Mouse (Mus musculus): ENCODE data around the gene Nbr1. TPM values are rescaled to one million over a fixed set of nuclear protein-coding genes. Genes with fewer than 3 reads are reported as not detected.
"Not testable (repeated sequence)": the region's sequence is repeated elsewhere in the genome, so short reads cannot be mapped to it uniquely, and the experiment has no call there.

Gene Nbr1
- polyA plus RNA-seq, 1 experiment from 2014 or later, result 73.1 TPM

DNA sequence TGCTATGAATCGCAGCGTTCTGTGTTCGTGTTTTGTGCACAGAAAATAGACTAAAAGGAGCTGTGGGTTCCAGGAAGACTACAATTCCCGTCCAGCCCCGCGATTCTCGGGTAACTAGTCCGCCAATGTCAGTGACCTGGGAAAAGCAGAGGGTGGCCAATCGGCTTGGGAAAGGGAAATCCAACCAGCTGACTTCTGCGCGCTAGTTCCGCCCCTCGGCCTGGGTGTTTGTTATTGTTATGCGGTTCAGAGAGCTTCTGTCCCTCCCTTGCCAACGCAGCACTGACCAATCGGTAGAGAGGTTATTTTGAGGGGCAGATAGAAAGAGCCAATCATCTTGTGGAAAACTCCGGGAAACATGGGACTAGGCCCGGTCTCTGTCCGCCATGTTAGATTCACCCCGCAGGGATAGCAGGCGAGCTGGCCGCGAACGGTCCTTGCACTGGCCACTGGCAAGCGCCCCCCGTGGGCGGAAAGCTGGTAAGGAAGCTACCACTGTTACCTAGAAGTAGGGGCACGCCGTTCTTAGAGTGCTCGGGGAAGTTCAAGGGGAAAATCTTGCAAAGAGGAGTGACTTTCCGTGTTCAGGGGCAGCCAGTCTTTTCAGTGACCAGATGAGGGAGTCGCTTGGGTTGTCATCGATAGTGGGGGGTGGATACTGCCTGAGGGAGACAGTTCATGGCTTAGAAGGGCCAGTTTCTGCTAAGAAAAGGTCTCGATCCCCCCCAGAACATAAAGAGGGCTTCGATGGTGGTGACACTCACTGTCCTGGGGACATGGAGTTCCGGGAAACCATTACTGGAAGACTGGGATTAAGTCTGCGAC lies 739 bp downstream of the Nbr1 start:
- under 1% methylated on average over 37 of the region's 37 CpGs for WGBS
- no peaks in the 10 kb centered on the region for H3K9me3 ChIP-seq
- peaks cover 24% of the 10 kb centered on the region; the same call in 1 of the 2 replicates for H3K36me3 ChIP-seq
- peak overlapping the region; percentile 94 for H3K27ac ChIP-seq
- ATAC-seq (ENCODE audit: borderline replicate concordance, extremely low read depth, low FRiP score, low TSS enrichment), result peak; percentile 98
- H3K27me3 ChIP-seq, result no peaks in the 10 kb centered on the region
- H3K4me3 ChIP-seq, result peak overlapping the region; percentile 84
- H3K4me1 ChIP-seq, result peaks cover 25% of the 10 kb centered on the region
- H3K4me2 ChIP-seq, result peak overlapping the region; percentile 63
- H3K9ac ChIP-seq, result peak overlapping the region; percentile 79

GRCm38 (mm10) chr11:101553354-101553930 lies 1.5 kb downstream of the Nbr1 start:
- Histone ChIP-seq H3K27ac (peak overlapping the region; percentile 94), H3K9ac (peak overlapping the region; percentile 79), H3K27me3 (no peaks in the 10 kb centered on the region), H3K4me2 (peak overlapping the region; percentile 63), H3K36me3 (peaks cover 23% of the 10 kb centered on the region; the same call in 1 of the 2 replicates), H3K9me3 (no peaks in the 10 kb centered on the region), H3K4me3 (peak overlapping the region; percentile 84), H3K4me1 (peaks cover 25% of the 10 kb centered on the region)
- no peak for ATAC-seq (ENCODE audit: borderline replicate concordance, extremely low read depth, low FRiP score, low TSS enrichment)
- 13% methylated on average over 8 of the region's 8 CpGs for whole genome bisulfite sequencing

DNA sequence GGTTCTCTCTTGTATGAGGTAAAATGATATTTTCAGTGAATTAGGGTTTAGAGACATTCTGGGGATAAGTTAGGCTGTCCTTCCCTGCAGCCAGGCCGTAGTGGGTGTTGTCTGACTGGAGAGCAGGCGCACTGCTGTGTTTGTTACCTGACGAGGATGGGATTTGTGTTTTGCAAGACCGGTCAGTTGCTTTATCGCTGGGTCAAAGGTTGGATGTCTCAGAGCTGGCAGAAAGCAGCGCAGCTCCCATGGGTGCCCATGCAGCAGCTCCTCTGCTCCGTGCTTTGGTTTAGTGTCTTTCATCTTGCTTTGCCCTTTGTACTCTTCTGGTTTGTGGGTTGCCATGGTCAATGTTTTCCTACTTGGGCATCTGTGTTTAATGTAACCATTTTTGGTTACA lies 4.6 kb downstream of the Nbr1 start:
- Histone ChIP-seq H3K4me1 (peaks cover 11% of the 10 kb centered on the region), H3K4me2 (no peak overlapping the region), H3K27me3 (no peaks in the 10 kb centered on the region), H3K9ac (no peak overlapping the region), H3K9me3 (no peaks in the 10 kb centered on the region), H3K36me3 (peaks cover 52% of the 10 kb centered on the region), H3K4me3 (no peak overlapping the region), H3K27ac (no peak overlapping the region)
- WGBS, result 88% methylated on average over 7 of the region's 7 CpGs
- no peak for ATAC-seq (ENCODE audit: borderline replicate concordance, extremely low read depth, low FRiP score, low TSS enrichment)

GRCm38 (mm10) chr11:101556954-101557353 lies 5.0 kb downstream of the Nbr1 start:
- peaks cover 11% of the 10 kb centered on the region for H3K4me1 ChIP-seq
- peaks cover 54% of the 10 kb centered on the region for H3K36me3 ChIP-seq
- 61% methylated on average over 2 of the region's 2 CpGs for WGBS
- H3K27ac ChIP-seq, result no peak overlapping the region
- no peak overlapping the region for H3K9ac ChIP-seq
- no peaks in the 10 kb centered on the region for H3K27me3 ChIP-seq
- no peak overlapping the region for H3K4me2 ChIP-seq
- ATAC-seq (ENCODE audit: borderline replicate concordance, extremely low read depth, low FRiP score, low TSS enrichment), result no peak
- H3K9me3 ChIP-seq, result no peaks in the 10 kb centered on the region
- H3K4me3 ChIP-seq, result no peak overlapping the region

- Histone ChIP-seq H3K9ac (no peak overlapping the region), H3K4me1 (no peaks in the 10 kb centered on the region), H3K4me2 (no peak overlapping the region), H3K27me3 (no peaks in the 10 kb centered on the region), H3K27ac (no peak overlapping the region), H3K36me3 (peaks cover 69% of the 10 kb centered on the region), H3K9me3 (no peaks in the 10 kb centered on the region), H3K4me3 (no peak overlapping the region)
- 40% methylated on average over 5 of the region's 5 CpGs for WGBS
- no peak for ATAC-seq (ENCODE audit: borderline replicate concordance, extremely low read depth, low FRiP score, low TSS enrichment)
Measured at GRCm38 (mm10) chr11:101562391-101562790, 10.4 kb downstream of the Nbr1 start.

GRCm38 (mm10) chr11:101568421-101568820 lies 16.5 kb downstream of the Nbr1 start:
- H3K4me1 ChIP-seq, result no peaks in the 10 kb centered on the region
- no peak overlapping the region for H3K9ac ChIP-seq
- H3K4me3 ChIP-seq, result no peak overlapping the region
- H3K27ac ChIP-seq, result no peak overlapping the region
- H3K9me3 ChIP-seq, result no peaks in the 10 kb centered on the region
- 77% methylated on average over 3 of the region's 3 CpGs for WGBS
- no peak for ATAC-seq (ENCODE audit: borderline replicate concordance, extremely low read depth, low FRiP score, low TSS enrichment)
- no peak overlapping the region for H3K4me2 ChIP-seq
- peaks cover 86% of the 10 kb centered on the region for H3K36me3 ChIP-seq
- H3K27me3 ChIP-seq, result no peaks in the 10 kb centered on the region

GRCm38 (mm10) chr11:101576116-101576515 lies 24.2 kb downstream of the Nbr1 start:
- Histone ChIP-seq H3K36me3 (peaks cover 89% of the 10 kb centered on the region), H3K4me2 (no peak overlapping the region), H3K27ac (no peak overlapping the region), H3K27me3 (no peaks in the 10 kb centered on the region), H3K9ac (no peak overlapping the region), H3K9me3 (no peaks in the 10 kb centered on the region), H3K4me1 (no peaks in the 10 kb centered on the region), H3K4me3 (no peak overlapping the region)
- no peak for ATAC-seq (ENCODE audit: borderline replicate concordance, extremely low read depth, low FRiP score, low TSS enrichment)
- WGBS, result 72% methylated on average over 6 of the region's 6 CpGs

DNA sequence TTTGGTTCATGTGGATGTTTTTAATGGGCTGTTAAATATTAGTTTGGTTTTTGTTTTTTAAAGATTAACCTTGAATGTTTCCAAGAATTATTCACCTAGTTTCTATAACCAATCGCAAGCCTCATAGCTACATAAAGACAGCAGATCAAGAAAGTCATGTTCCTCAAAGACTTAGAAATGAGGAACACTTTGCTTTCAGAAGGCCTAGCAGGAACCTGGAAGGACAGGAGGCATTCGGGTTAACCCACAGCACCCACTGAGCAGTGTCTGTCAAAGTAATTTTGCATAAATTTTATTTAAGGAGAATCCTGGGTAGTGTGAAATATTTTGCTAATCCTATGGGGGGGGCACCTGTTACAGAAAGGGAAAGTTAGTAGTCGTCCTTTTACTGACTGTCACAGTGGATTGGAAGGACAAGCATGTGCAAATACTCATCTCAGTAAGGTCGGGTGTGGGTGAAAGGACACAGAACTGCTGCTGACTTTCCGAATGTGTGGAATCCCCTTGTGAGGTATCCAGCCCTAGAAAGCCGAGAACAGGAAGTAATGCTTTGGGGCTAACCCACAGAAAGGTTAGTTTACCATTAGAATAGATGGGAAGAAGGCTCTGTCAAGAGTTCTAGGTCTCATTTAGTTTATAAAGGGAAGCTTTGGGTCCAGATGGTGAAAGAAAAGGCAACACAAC lies 29.3 kb downstream of the Nbr1 start:
- no peak for ATAC-seq (ENCODE audit: borderline replicate concordance, extremely low read depth, low FRiP score, low TSS enrichment)
- WGBS, result 61% methylated on average over 6 of the region's 6 CpGs
- peaks cover 39% of the 10 kb centered on the region for H3K36me3 ChIP-seq

DNA sequence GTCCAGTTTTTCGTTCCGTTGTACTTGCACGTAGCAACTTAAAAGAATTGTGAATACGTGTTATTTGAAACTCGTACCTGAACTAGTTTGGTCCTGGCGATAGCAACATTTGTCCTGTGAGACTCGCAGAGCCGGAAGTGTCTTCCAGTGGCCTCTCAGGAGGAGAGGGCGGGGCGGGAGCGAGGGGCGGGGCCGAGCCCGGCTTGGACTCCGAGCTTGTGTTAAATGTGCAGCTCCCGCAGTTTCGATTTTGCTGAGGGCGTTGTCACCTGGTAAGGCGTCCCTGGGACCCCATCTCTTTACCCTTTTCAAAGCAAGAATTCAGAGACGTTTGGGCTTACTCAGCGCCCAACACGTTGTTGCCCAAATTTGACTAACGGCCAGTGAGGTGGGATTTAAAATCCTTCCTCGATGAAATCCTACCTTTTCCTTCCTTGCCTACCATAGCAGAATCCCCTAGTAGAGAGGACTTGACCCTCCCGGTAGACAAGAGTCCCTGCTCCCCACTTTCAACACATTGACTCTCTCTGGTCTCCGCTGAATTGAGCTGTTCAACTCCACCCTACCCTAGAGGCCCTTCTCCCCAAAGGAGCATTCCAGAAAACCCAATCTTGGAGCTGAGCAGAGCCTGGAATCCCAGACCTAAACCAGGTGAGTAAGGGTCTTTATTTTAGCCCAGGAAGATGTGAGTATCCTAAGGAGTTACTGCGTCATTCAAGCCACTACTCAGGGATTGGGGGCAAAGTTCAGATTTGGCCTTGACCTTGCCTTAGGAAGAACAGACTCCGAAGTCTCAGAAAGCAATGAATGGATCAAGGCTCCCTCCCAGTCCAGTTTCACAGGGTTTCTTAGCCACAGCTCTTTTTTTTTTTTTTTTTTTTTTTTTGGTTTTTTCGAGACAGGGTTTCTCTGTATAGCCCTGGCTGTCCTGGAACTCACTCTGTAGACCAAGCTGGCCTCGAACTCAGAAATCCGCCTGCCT lies 30.4 kb downstream of the Nbr1 start, which contains the start of gene Tmem106a:
TSS of gene Tmem106a (plus strand) at position 189 of the 982 bp plus-strand sequence.
- Histone ChIP-seq H3K36me3 (peaks cover 28% of the 10 kb centered on the region), H3K9me3 (no peaks in the 10 kb centered on the region), H3K9ac (peak within 1 kb of the TSS; percentile 55), H3K4me3 (peak within 1 kb of the TSS; percentile 53), H3K4me2 (peak within 1 kb of the TSS; percentile 64), H3K27me3 (no peaks in the 10 kb centered on the region), H3K4me1 (peaks cover 6% of the 10 kb centered on the region; the same call in 1 of the 2 replicates), H3K27ac (no peak within 1 kb of the TSS; the same call in 1 of the 2 replicates)
- 18% methylated on average over 30 of the region's 31 CpGs for WGBS
- ATAC-seq (ENCODE audit: borderline replicate concordance, extremely low read depth, low FRiP score, low TSS enrichment), result peak; percentile 83; the same call in 1 of the 2 replicates

More for the DNA sequence above, 29.3 kb downstream of the Nbr1 start:
- Histone ChIP-seq H3K9ac (no peak overlapping the region), H3K27me3 (no peaks in the 10 kb centered on the region), H3K27ac (no peak overlapping the region), H3K9me3 (no peaks in the 10 kb centered on the region), H3K4me2 (no peak overlapping the region), H3K4me1 (peaks cover 6% of the 10 kb centered on the region; the same call in 1 of the 2 replicates), H3K4me3 (no peak overlapping the region)

DNA sequence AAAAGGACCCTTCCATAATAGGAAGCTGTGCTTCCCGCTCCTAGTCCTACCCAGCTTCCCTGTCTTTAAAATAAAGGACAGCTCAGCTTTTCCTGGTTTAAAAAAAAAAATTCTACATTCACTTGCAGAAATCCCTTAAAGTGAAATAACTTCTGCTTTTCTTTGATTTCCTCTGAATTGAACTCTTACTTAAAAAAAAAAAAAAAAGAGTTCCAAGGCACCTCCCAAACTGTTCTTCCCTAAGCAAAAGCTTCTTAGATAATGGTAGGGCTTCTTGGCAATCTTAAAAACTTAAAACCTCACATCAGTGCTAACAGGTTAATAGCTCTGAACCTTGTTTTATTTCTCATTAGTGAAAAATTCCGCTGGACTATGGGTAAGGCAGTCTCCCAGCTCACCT lies 31.3 kb downstream of the Nbr1 start:
- Histone ChIP-seq H3K4me3 (no peak overlapping the region), H3K27ac (no peak overlapping the region), H3K9ac (no peak overlapping the region), H3K27me3 (no peaks in the 10 kb centered on the region), H3K4me1 (peaks cover 6% of the 10 kb centered on the region; the same call in 1 of the 2 replicates), H3K9me3 (no peaks in the 10 kb centered on the region), H3K4me2 (no peak overlapping the region), H3K36me3 (peaks cover 20% of the 10 kb centered on the region)
- no peak for ATAC-seq (ENCODE audit: borderline replicate concordance, extremely low read depth, low FRiP score, low TSS enrichment)
- WGBS, result 86% methylated on average over 2 of the region's 2 CpGs

GRCm38 (mm10) chr11:101585031-101585430 lies 33.1 kb downstream of the Nbr1 start:
- H3K4me1 ChIP-seq; ATAC-seq (ENCODE audit: borderline replicate concordance, extremely low read depth, low FRiP score, low TSS enrichment); H3K4me2 ChIP-seq; H3K36me3 ChIP-seq; H3K4me3 ChIP-seq; H3K9me3 ChIP-seq; H3K27me3 ChIP-seq; H3K27ac ChIP-seq; H3K9ac ChIP-seq: not testable (repeated sequence)
- 96% methylated on average over 1 of the region's 1 CpGs for WGBS

Measured in lung, embryonic 15.5 days (tissue).